Mouse (Mus musculus) spleen, postnatal 36 days (tissue): ENCODE data around the gene Icam4.
A peak's percentile ranks its signal among the peaks of the same experiment; 100 is the strongest.

Experiments used
- DNase-seq, 2 experiments: peaks; one replicate each; pipeline ENCODE4 v3.0.0; 2022; ENCODE audit warnings: low spot score in 2 of 2, mixed read lengths in 1 of 2

Icam4 gene

DNA sequence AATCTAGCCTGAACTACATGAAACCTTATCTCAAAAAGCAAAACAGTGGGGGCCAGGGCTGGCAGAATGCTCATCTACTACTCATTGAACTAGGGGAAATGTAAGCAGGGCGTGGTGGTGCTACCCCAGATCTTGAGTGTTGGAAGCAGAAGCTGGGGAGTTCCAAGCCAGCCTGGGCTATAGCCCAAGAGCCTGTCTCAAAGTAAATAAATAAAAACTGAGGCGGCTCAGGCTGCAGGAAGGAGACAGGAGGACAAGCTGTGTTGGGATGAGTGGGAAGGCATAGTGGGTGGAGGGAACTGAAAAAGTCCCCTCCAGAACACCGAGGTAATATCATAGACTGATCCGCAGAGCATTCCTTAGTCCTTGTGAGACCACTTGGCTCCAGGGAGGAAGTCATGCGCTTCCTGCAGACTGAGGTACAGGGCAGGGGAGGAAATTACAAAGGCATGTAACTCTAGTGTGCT lies 17.3 kb upstream of the Icam4 start:
- DNase-seq: no peak

DNA sequence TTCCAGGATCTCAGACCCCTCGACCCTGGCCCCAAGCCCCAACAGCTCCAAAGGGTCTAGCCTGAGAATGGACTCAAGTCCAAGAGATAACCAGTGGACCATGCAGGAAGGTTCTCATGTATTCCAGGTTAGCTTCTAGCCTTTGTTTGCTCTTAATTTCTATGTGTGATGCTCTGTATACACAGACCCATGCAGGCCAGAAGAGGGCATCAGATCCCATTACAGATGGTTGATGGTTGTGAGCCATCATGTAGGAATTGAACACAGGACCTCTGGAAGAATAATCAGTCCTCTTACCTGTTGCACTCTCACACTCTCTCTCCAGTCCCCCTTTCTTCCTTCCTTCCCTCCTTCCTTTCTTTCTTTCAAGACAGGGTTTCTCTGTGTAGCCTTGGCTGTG lies 16.8 kb upstream of the Icam4 start:
- no peak for DNase-seq

DNA sequence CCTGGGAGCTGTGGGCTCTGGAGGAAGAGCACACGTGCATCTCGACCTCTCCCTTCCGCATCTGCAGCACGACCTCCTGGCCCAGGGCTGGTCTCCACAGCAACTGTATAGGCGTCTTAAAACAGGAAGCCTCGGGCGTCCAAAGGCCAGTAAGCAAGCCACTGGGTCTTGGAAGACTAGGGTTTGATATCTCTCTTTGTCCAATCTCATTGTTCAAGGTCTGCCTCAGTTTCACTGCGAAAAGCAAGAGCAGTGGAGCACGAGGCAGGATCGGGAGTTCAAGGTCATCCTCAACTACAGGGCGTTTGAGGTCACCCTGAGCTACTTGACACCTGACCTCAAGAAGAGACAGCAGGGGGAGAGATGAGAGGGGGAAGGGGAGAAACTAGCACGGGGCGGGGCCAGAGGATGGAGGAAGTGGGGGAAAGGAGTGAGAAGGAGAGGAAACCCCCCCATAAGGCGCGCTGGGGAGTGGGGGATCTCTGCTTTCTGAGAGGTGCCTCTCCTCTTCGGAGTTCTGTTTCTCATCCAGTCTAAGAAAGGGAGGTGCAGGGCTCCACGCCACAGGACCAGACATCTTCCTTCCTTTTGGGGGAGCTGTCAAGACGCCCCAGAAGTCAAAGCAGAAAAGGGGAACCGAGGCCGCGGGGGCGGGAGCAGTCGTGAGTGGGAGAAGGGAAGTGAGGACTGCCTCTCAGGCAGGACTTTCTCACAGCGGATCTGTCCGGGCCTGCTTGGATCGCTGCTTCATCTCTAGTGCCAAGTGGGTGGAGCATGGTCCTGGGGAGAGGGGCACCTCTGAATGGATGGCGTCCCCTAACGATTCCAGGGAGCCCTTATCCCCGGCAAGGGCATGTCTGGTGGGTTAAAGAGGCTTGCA lies 14.2 kb upstream of the Icam4 start:
- peak; percentile 89 to 92 for DNase-seq

DNA sequence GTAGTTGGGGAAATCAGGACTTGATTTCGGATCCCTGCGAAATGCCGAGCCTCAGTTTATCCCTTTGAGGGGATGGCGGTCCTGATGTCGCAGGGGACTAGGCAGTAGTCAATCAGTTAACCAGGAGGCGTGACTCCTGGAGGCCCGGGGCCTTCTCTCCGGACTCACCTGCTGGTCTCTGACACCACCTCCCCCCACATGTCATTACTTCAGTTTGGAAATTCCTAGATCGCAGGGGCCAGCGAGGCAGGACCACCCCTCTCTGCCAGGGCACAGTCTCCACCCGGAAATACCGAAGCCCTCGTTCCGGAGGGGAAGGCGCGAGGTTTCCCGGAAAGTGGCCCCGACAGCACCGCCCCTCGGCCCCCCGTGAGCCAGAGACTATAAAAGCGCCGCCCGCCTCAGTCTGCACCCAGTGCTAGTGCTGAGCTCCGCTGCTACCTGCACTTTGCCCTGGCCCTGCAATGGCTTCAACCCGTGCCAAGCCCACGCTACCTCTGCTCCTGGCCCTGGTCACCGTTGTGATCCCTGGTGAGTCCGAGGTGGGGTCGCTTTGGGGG lies 13.5 kb upstream of the Icam4 start, which contains the start of gene Icam1:
Gene Icam1 (plus strand): TSS at position 415 of the 560 bp plus-strand sequence.
- DNase-seq: peak; percentile 85 to 87

DNA sequence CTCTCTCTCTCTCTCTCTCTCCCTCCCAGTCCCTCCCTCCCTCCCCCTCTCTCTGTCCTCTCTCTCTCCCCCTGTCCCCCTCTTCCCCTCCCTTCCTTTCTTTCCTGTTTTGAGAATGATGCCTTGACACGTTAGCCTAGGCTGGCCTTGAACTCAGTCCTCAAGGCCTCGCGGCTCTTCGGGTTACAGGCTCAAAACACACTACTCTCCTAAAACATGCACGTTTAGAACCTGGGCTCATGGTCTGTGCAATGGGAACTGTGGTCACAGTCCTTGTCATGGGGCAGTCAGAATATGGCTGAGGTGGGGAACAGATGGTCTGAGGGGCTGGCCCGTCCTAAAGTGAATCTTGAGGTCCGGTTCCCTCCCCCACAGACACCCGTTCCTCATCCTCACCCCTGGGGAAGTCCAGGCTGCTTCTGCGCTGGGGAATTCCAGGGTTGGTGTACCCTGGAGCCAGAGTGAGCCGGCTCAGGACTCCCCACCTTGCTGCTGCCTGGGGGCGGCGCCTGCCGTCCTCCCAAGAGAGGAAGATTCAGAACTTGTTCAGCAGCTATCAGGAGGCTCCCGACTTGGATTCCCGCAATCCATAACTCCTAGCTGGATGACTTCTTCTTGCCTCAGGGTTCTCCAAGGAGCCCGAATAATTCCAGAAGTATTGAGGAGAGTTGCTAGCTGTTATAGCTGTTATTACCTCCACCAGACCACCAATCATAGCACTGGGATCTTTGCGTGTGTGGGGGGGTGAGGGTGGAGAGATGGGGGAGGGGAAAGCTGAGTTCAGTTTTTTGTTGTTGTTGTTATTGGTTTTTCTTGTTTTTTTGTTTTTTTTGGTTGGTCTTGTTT lies 12.6 kb upstream of the Icam4 start:
- peak; percentile 40 to 45 for DNase-seq

DNA sequence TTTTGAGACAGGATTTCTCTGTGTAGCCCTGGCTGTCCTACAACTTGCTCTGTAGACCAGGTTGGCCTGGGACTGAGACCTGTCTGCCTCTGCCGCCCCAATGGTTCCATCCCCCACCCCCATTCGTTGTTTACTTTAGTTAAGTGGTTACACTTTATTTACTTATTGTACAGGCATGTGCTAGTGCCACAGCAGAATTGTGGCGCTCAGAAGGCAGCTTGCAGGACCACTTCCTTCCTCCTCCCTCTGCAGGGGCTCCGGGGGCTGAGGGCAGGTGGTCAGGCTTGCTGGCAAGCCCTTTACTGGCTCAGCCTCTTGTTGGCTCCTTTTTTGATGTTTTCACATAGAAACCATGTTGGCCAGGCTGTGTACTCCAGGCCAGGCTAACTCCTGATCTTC lies 12.0 kb upstream of the Icam4 start:
- DNase-seq: peak; percentile 31 to 37

DNA sequence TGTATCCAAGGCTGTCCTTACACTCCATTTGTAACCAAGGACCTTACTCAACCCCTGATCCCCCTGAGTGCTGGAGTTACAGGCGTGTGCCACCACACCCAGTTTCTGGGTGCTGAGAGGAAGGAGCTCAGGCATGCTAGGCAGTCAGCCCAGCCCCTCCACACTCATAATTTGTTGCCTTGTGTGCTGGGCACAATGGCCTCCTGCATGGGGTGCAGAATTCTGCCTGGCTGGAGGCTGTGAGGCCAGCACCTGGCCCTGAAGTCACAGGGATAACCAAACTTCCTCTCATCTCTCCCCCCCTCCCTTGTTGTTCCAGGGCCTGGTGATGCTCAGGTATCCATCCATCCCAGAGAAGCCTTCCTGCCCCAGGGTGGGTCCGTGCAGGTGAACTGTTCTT lies 10.6 kb upstream of the Icam4 start:
- DNase-seq: no peak

DNA sequence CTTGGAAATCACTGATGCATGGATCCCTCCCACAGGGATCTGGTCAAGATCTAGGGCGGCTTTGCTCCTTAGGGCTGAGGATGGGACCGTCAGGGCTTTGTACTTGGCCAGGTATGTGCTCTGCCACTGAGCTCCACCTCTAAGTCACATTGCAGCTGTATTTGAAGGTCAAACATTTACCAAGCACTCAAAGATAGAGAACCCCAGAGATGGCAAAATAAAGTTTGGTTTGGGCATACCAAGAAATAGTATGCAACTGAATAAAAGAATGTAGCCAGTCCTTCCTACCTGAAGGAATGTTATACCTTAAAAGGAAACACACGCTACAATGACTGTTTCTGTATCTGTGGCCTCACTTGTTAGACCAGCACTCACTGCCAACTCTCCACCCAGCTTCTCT lies 7.8 kb upstream of the Icam4 start:
- no peak for DNase-seq

DNA sequence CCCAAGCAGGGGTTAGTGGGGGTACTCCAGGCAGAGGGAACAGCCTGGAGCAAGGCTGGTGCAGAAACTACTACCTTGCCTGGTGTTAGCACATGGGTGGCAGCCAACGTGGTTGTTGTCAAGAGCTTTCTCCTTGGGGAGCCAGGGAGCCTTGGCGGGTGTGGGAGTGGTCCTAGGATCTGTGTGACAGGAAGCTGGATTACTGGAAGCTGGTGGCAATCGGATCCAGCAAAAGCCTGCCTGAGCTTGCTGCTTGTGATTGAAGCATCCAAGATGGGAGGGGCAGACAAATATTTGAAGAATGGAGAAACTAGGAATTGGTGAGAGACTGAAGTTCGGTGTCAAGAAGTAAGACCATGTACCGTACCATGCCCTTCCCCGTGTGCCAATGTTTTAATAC lies 6.9 kb upstream of the Icam4 start:
- DNase-seq: no peak

DNA sequence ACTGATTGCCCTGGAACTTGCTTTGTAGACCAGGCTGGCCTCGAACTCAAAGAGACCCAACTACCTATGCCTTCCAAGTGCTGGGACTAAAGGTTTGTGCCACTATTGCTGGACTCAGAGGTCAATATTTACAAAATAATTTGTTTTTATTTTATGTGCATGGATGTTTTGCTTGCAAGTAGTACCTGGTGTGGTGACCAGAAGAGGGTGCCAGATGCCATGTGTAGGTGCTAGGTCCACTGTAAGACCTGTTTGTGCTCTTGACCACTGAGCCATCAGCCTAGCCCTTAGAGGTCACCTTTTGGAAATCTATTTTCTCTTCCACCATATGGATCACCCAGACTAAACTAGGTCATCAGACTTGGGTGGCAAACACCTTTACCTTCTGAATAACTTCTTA lies 6.4 kb upstream of the Icam4 start:
- DNase-seq: no peak

DNA sequence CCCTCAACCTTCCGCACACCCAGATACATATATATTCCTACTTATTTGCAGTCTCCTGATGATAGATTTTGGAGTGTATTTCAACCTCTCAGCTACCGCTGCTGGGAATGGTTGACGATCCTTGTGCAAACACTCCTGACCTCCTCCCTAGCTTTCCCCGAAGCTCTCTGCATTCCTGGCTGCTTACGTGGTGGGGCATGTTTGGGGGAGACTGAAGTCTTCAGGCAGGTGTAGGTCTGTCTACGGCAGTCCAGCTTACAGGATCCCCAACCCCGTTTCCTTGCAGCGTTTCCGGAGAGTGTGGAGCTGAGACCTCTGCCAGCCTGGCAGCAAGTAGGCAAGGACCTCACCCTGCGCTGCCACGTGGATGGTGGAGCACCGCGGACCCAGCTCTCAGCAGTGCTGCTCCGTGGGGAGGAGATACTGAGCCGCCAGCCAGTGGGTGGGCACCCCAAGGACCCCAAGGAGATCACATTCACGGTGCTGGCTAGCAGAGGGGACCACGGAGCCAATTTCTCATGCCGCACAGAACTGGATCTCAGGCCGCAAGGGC lies 3.8 kb upstream of the Icam4 start:
- no peak for DNase-seq

DNA sequence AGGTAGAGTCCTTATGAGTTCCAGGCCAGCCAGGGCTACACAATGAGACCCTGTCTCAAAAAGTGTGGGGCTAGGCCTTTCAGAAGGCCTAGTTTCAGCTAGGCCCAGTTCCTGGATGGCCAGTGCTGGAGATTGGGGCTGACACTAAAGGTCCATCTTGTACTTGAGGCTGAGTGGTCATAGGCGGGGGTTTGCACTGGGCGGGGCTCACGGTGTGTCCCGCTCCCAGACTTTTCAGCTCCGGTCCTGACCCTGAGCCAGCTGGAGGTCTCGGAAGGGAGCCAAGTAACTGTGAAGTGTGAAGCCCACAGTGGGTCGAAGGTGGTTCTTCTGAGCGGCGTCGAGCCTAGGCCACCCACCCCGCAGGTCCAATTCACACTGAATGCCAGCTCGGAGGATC lies 2.3 kb upstream of the Icam4 start:
- DNase-seq: no peak

DNA sequence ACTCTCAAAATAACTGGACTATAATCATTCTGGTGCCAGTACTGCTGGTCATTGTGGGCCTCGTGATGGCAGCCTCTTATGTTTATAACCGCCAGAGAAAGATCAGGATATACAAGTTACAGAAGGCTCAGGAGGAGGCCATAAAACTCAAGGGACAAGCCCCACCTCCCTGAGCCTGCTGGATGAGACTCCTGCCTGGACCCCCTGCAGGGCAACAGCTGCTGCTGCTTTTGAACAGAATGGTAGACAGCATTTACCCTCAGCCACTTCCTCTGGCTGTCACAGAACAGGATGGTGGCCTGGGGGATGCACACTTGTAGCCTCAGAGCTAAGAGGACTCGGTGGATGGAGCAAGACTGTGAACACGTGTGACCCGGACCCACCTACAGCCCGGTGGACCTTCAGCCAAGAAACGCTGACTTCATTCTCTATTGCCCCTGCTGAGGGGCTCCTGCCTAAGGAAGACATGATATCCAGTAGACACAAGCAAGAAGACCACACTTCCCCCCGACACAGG lies 1.3 kb upstream of the Icam4 start:
- no peak for DNase-seq

DNA sequence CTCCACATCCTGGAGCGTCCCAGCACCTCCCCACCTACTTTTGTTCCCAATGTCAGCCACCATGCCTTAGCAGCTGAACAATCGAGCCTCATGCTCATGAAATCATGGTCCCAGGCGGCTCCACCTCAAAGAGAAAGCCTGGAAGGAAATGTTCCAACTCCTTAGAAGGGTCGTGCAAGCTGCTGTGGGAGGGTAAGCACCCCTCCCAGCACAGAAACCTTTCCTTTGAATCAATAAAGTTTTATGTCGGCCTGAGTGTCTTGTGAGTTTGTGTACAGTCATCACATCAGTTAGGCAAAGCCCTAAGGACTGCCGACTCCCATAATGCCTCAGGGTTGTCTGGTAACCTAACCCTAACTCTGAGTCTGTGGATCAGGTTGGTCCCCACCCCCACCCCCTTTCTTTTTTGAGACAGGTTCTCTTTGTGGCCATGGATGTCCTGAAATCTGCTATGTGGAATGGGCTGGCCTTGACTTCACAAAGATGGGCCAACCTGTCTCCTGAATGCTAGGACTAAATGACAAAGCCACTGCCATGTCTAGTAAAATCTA lies 538 bp upstream of the Icam4 start:
- no peak for DNase-seq

DNA sequence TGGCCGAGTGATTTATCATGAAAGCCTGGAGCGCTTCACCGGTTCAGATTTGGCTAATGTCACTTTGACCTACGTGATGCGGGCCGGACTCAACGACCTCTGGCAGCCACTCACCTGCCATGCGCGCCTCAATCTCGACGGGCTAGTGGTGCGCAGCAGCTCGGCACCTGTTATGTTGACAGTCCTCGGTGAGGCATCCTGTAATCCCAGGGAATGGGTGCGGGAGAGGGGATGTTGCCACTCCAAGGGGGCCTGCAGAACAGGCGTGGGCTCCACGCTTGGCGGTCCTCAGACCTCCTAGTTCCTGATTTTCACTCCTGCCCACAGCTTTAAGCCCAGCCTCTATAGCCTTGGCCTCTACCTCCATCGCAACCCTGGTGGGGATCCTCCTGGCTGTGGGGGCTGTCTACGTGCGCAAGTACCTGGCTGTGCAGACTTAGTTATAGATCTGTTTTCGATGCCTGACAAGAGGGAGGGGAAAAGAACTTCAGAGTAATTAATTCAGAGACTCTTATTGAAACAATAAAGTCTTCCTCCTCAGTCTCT lies 955 bp downstream of the Icam4 start:
- no peak for DNase-seq

DNA sequence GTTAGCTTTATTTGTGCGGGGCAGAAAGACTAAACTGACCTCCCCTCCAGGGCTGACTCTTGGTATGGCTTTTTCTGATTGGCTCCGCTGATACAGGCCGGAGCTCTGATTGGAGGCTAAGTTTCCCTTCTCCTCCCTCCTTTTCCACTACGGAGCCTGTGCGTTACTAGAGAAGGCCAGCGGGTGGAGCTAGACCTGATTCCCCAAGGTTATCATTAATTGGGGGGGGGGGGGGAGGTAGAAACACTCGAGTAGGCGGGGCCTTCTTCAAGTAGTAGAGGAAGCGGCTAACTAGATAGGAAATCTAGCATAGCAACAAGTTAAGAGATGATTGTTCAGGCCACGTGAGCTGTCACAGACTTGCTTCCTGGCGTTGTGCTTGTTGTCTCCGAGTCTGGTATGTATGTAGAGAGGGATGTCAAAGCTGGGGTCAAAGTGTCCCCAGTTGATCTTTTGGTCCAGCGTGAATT lies 1.6 kb downstream of the Icam4 start:
- DNase-seq: peak; percentile 91 to 95

DNA sequence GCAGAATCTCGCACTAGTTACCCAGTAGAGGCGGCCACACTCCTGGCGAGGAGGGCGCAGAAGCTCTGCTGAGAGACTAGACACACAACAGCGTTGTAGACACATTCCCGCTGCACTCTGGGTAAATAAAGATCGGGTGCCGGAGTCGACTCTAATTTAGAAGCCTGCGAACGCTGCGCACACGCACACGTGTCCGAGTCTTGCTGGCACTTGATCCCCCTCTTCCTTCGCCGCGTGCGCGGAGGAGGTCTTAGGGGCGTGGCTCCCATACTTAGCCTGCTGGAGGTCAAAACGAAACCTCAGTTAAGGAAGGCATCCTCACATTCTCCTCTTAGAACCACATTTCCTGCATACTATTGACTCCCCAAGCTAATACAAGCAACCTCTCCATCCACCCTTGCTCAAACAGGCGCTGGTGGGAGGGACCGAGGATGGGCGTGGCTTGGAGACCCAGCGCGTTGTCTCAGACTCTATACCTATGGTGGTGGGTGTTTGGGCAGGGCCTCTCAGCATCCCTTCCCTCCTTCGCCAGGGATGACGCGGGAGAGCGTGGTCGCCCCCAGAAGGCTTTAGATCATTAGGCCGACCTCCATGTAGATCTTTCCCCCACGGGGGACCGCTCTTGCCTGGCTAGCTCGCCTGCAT lies 2.2 kb downstream of the Icam4 start:
- peak; percentile 57 to 74 for DNase-seq

DNA sequence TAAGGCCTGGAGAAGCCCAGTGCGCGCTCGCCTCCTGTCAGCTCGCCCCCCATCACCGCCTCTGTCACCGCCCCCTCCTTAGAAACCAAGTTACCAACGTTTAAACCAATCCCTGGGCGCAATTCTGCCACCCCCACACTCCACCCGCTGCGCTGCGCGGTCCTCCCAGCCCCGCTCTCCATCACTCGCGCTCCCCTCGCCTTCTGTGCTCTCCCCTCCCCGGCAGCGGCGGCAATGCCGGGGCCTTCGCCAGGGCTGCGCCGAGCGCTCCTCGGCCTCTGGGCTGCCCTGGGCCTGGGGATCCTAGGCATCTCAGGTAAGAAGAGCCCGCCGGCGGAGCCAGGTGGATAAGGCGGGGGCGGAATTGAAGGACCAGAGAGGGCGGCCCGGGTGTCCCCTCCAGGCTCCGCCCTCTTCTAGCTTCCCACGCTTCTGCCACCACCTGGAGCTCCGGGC lies 2.8 kb downstream of the Icam4 start, which contains the start of gene Icam5:
Gene Icam5 (plus strand): TSS at position 178 of the 456 bp plus-strand sequence.
- peak; percentile 27 to 44 for DNase-seq

DNA sequence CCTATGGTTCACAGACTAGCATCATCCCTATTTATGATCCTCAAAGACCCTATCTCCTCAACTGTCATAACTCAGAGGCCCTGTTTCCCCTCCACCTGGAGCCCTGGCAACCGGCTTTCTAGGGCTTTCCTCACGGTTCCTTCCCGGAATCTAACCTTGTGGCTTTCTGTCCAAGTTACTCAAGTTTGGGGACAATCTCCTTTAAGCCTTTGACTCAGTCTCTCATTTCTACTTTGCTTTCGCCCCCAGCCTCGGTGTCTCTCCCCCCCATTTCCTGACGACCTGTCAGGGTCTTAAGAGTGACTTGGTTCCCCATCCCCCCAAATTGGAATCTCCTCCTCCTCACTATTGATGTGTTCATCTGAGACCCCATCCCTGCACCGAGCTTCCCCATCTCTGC lies 3.3 kb downstream of the Icam4 start:
- no peak for DNase-seq

DNA sequence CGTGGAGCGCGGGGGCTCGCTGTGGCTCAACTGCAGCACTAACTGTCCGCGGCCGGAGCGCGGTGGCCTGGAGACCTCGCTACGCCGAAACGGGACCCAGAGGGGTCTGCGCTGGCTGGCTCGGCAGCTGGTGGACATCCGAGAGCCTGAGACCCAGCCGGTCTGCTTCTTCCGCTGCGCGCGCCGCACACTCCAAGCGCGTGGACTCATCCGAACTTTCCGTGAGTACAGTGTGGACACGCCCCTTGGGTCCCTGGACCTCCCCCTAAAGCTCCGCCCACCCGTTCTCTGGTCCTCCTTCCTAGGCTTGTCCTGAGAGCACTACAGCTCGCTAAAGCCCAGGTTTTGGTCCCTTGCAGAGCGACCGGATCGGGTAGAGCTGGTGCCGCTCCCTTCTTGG lies 4.0 kb downstream of the Icam4 start:
- DNase-seq: peak; percentile 83 to 89
